Mouse (Mus musculus): Measurements from ENCODE around the gene Timm17a.

DNA sequence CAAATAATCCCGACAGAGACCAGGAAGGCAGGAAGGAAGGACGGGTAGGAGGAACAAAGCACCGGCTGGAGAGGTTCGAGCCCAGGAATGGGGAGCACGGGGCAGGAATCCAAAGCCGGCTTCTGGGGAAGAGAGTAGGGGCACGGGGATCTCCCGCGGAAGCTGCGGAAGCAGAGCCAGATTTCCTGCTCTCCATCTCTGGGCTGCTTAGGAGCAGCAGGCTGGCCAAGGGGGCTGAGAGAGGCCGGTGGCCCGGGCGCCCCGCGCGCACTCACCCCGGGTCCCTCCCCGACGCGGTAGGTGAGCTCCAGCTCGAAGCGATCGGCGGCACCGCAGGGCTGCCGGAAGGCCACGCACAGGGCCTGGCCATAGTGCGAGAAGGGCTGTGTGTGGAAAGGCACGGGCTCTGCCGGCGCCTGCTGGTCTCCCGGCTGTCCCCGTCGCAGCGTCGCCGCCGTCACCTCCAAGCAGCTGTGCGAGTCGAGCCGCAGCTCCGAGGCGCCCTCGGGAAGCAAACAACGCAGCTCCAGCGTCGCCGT lies 30.2 kb downstream of the Timm17a start:
- TF ChIP-seq CTCF (IDR thresholded peaks at IDR 0.05; ENCODE audit: insufficient read depth, low read length) (no peak), POLR2A (IDR thresholded peaks at IDR 0.05; ENCODE audit: borderline replicate concordance, extremely low read depth, low read depth, low read length) (no peak)

All from lung, adult 2 months (tissue).